10 mouse cellular contexts compared by ENCODE assay signal in the genomic region with DNA sequence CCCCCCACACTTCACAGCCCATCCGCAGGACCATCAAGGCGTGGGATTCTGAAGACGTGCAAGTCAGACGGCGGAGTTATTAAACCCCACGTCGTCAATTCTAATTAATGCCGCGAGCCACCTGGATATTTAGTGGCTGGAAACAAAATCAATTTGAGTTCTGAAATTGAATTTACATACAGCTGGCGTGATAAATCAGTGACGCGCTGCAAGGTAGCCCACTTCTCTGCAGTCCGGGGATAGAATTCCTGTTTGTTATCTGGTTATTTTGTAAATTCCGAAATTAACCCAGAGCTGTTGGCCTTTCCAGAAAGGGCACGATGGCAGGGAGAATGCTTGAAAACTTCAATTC.
A peak's percentile ranks its signal among the peaks of the same experiment; 100 is the strongest.
DNase-seq lines count a peak whose midpoint lies in the region; ATAC-seq and TF ChIP-seq lines count a peak whose summit lies in the region.
"Had no signal": no experiment of that assay in that cellular context is flagged by ENCODE, and none has a peak within 500 bp of the region (broad histone marks: within the 10 kb centered on the region; RNA-seq: fewer than 3 reads in every experiment).

No protein-coding gene starts in this region.

- 0 out of 2 replicates have a peak, but pooled peaks have one; percentile 1 for ATAC-seq in forebrain, embryonic 11.5 days (replicated peaks; ENCODE audit: low FRiP score)
- ATAC-seq in intestine, embryonic 14.5 days (replicated peaks; ENCODE audit: low FRiP score, low TSS enrichment, low read depth) = no peak
- ATAC-seq in neural tube, embryonic 12.5 days (ENCODE audit: low FRiP score, low read depth) = peak; percentile 38

- peaks cover 26% of the 10 kb centered on the region; the same call in 1 of the 2 replicates for H3K4me1 ChIP-seq in forebrain, embryonic 11.5 days (replicated peaks; ENCODE audit: control insufficient read depth, insufficient read depth, low read length)
- peaks cover 16% of the 10 kb centered on the region for H3K4me1 ChIP-seq in intestine, embryonic 14.5 days (replicated peaks; ENCODE audit: control insufficient read depth, insufficient read depth, low read length)
- H3K4me1 ChIP-seq in neural tube, embryonic 12.5 days = peaks cover 30% of the 10 kb centered on the region

- no peaks in the 10 kb centered on the region for H3K9me3 ChIP-seq in forebrain, embryonic 11.5 days (ENCODE audit: control insufficient read depth, low read length)
- no peaks in the 10 kb centered on the region for H3K9me3 ChIP-seq in intestine, embryonic 14.5 days (ENCODE audit: control insufficient read depth, low read length)
- H3K9me3 ChIP-seq in neural tube, embryonic 12.5 days = no peaks in the 10 kb centered on the region

- no peaks in the 10 kb centered on the region for H3K27me3 ChIP-seq in forebrain, embryonic 11.5 days (ENCODE audit: control insufficient read depth, insufficient read depth, low read length)
- no peaks in the 10 kb centered on the region for H3K27me3 ChIP-seq in intestine, embryonic 14.5 days (replicated peaks; ENCODE audit: control insufficient read depth, insufficient read depth, low read length)
- no peaks in the 10 kb centered on the region for H3K27me3 ChIP-seq in neural tube, embryonic 12.5 days (replicated peaks)

- peak overlapping the region; percentile 50; the same call in 1 of the 2 replicates for H3K27ac ChIP-seq in left cerebral cortex, adult 2 months
- H3K27ac ChIP-seq in forebrain, embryonic 11.5 days (ENCODE audit: low read depth, low read length) = peak overlapping the region; percentile 81
- no peak overlapping the region for H3K27ac ChIP-seq in intestine, embryonic 14.5 days (ENCODE audit: low read depth)
- H3K27ac ChIP-seq in neural tube, embryonic 12.5 days = peak overlapping the region; percentile 65

- intact Hi-C loops in left cerebral cortex, adult 2 months (cut with DNase I) = loop anchor here (5.0 kb wide), 1 partner anchor 109 kb away; no protein-coding TSS in a partner anchor
- intact Hi-C loops in left cerebral cortex, postnatal 10 days (cut with DNase I) = no loop called here

- DNase-seq in left cerebral cortex, adult 2 months (ENCODE audit: extremely low spot score in 1 of 2, low spot score in 2 of 2) = no peak
- DNase-seq in left cerebral cortex, postnatal 10 days (ENCODE audit: extremely low spot score in 1 of 2, low spot score in 2 of 2) = no peak
- DNase-seq in forebrain, embryonic 11.5 days (ENCODE audit: low spot score) = no peak
- DNase-seq in intestine, embryonic 14.5 days (ENCODE audit: low spot score) = no peak
- no peak for DNase-seq in right cerebral cortex, adult 2 months (ENCODE audit: low spot score in 2 of 2)
- DNase-seq in embryo, embryonic 11 days = no peak
- DNase-seq in gastrocnemius, adult 18-20 months (ENCODE audit: low spot score) = no peak
- DNase-seq: lung, postnatal 14 days had no signal

- H3K36me3 ChIP-seq in forebrain, embryonic 11.5 days (ENCODE audit: control insufficient read depth, insufficient read depth, low read length) = no peaks in the 10 kb centered on the region
- H3K36me3 ChIP-seq in intestine, embryonic 14.5 days (ENCODE audit: control insufficient read depth, insufficient read depth, low read length) = no peaks in the 10 kb centered on the region
- no peaks in the 10 kb centered on the region for H3K36me3 ChIP-seq in neural tube, embryonic 12.5 days
- H3K36me3 ChIP-seq: G1E had no signal

- H3K4me2 ChIP-seq in forebrain, embryonic 11.5 days (ENCODE audit: low read depth, low read length, severe bottlenecking) = peak overlapping the region; percentile 52
- peak overlapping the region; percentile 56 for H3K4me2 ChIP-seq in intestine, embryonic 14.5 days (ENCODE audit: low read length)
- H3K4me2 ChIP-seq in neural tube, embryonic 12.5 days (replicated peaks) = peak overlapping the region; percentile 62

- TF ChIP-seq CTCF in left cerebral cortex, adult 2 months (IDR thresholded peaks at IDR 0.05) = no peak

- 7% methylated on average over 15 of the region's 15 CpGs for WGBS in forebrain, embryonic 11.5 days
- 12% methylated on average over 15 of the region's 15 CpGs for WGBS in intestine, embryonic 14.5 days
- 8% methylated on average over 15 of the region's 15 CpGs for WGBS in neural tube, embryonic 12.5 days

- peak overlapping the region; percentile 59 for H3K9ac ChIP-seq in forebrain, embryonic 11.5 days (ENCODE audit: low read length)
- peak overlapping the region; percentile 14; the same call in 1 of the 2 replicates for H3K9ac ChIP-seq in intestine, embryonic 14.5 days (ENCODE audit: low read length)
- peak overlapping the region; percentile 36; the same call in 1 of the 2 replicates for H3K9ac ChIP-seq in neural tube, embryonic 12.5 days

- peak overlapping the region; percentile 30 for H3K4me3 ChIP-seq in left cerebral cortex, adult 2 months
- H3K4me3 ChIP-seq in forebrain, embryonic 11.5 days (ENCODE audit: low read depth, low read length) = peak overlapping the region; percentile 26
- peak overlapping the region; percentile 17 for H3K4me3 ChIP-seq in intestine, embryonic 14.5 days (ENCODE audit: low read depth, low read length)
- 0 out of 2 replicates have a peak overlapping the region, but pooled peaks have one; percentile 18 for H3K4me3 ChIP-seq in neural tube, embryonic 12.5 days
